Mouse (Mus musculus): ENCODE data around the gene Tbl1xr1.

DNA sequence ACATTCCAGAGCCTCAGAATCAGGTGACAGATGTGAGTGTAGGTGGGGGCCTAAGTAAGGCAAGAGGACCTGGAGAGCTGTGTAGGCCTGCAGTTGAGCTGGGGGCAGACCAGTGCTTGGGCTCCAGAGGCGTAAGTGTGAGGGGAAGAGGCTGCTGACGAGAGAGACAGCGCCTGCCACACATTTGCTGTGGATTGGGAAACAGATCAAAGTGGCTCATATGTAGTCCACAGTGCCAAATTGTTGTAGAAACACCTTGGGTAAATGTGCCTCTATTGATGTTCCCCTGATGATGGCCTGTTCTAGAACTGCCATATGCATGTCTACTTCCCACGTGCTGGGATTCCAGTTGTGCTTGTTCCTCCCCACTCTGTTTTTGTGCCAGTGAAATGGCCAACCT is 92.0 kb downstream of the Tbl1xr1 start:
- no peak for TF ChIP-seq POLR2A (IDR thresholded peaks at IDR 0.05; ENCODE audit: insufficient read depth, low read depth, low read length)
- TF ChIP-seq EP300 (IDR thresholded peaks at IDR 0.05; ENCODE audit: insufficient read depth, low read depth, low read length) = no peak

Data from heart, adult 2 months (tissue).